Mouse (Mus musculus) heart, postnatal 0 days (tissue): Measurements from ENCODE around the gene Grpel1.

Source experiments
- CTCF ChIP-seq: IDR thresholded peaks from 2 replicates; pipeline ENCODE4 v1.5.1; 2016; ENCODE audit warnings: antibody characterized with exemption, control low read depth, low read depth
- EP300 ChIP-seq: IDR thresholded peaks from 2 replicates; pipeline ENCODE4 v1.6.1; 2016; ENCODE audit warnings: antibody characterized with exemption, low read depth

- TF ChIP-seq EP300: no peak
- no peak for TF ChIP-seq CTCF
Observed at GRCm38 (mm10) chr5:36452821-36453220, 12.0 kb upstream of the Grpel1 start.
